Mouse (Mus musculus) kidney, postnatal 14 days (tissue): ENCODE measurements at regions not wholly inside any gene's neighbourhood (a gene's known extent, or its start where the extent isn't known, plus 50 kb on each side); places are given as distances from the start of the nearest gene placed in this dataset.

Source experiments
- DNase-seq: peaks from one replicate; pipeline ENCODE4 v3.0.0; 2022; ENCODE audit warnings: mixed read lengths

DNA sequence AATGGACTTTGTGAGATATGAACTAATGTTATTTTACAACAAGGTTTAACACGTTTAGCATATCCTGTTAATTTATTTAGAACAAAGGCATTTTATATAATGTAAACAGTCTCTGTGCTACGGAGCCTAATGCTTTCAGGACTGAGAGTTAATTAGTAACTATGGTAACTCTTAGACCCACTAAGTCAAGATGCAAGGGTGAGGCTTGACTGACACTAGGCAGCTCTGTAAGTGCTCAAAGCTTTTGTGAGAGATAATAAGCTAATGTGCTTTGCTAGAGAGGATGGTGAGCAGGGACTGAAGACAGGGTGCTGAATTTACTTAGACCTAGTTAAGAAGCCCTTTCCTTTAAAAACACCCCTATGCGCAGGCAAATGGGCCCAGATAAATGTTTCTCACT, 253.8 kb upstream of the Nrsn1 start:
- no peak for DNase-seq

DNA sequence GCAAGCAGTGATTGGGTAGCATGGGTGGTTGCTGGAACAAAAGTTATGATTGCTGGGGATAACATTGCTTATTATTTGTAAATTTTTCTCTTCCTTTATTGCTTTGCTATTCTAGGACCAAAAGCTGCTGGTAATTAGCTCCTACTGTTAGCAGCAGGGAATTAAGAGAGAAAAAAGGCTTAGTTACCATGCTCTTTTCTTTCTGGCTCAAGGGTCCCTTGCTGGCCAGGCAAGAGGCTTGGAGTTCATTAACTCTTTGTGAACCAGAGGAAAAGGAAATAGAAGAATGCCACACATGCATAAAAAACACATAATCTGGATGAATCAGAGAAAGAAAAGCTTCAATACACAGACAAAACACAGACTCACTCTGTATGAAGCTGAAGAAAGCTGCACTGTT, 237.1 kb upstream of the Nrsn1 start:
- no peak for DNase-seq

- no peak for DNase-seq
Observed at GRCm38 (mm10) chr13:25494492-25495034, 224.3 kb upstream of the Nrsn1 start.

DNA sequence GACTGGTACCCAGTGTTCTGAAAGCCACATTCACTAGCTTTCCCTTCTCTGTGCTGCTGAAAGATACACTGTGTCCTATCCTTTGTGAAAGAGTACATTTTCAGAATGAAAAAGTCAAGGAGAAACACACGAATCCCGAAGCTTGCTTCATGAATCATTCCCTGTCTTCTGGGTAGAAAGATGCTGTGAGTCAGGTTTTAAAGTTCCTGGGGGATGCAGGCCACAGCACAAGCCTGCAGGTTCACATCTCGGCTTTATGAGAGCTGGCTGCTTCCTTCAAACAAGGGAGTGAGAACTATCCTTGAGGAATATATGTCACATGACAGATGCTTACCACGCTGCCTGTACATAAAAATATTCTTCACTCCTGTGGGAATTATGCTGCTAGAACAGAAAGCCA, 219.7 kb upstream of the Nrsn1 start:
- no peak for DNase-seq

GRCm38 (mm10) chr13:25483309-25483708, 213.0 kb upstream of the Nrsn1 start:
- no peak for DNase-seq

- DNase-seq: no peak
Observed at GRCm38 (mm10) chr13:25451917-25452316, 181.6 kb upstream of the Nrsn1 start.

- no peak for DNase-seq
Observed at GRCm38 (mm10) chr13:25451357-25451861, 181.1 kb upstream of the Nrsn1 start.

DNA sequence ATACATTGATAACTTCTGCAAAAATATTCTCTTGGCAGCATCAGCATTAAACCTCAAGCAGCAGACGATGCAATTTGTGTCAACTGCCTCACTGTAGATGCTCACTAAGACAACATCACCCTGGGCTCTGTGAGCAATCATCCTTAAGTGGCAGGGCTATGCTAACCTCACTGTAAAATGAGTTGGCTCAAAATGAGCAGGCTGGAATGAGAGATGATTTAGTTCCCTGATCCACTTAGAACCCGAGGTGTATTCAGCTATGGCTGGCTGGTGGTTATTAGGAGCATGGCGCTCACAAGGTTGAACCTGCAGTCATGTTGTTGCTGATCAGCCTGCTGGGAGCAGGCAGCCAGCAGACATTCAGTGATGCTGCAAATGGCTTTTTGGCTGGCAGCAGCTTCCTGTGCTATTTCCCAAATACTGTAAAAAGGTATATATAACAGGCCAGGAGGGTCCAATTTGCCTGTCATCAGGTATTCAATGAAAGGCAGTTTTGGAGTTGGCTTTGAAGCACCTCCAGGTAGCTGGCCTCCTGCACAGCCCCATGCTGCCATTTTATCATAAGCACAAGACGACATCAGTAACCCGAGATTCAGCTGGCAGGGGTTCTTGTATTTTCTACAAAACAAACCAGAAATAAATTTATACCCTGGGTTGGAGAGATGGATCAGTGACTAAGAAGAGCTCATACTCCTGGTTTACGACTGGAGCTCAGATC, 159.6 kb upstream of the Nrsn1 start:
- no peak for DNase-seq

DNA sequence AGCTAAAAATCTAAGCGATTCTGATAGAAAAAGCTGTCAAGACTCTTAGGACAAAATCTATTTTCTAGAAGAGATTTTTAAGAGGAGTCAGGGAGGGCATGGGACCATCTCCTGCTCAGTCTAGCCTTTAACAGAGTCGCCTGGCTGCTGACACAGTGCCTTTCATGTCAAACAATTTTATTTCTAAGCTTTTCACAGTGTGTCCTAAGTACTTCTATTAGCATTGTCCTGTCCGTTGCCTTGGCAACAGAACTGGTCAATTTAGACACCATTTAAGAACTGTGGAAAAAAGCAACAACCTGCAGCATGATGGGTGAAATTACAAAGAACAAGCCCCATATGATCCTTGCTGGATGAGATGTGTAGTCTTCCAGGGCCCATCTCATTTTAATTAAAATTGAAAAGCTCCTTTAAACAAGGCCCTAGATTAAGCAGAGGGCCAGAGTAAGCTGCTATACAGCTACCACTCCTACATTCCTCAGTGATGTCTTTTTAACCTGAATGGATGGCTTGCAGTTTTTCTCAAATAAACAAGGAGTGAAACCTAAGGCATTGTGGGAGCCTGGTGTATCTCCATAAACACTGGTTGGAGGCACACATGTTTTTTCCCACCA, 133.0 kb upstream of the Nrsn1 start:
- DNase-seq: no peak

GRCm38 (mm10) chr13:25402691-25403090, 132.4 kb upstream of the Nrsn1 start:
- DNase-seq: no peak

DNA sequence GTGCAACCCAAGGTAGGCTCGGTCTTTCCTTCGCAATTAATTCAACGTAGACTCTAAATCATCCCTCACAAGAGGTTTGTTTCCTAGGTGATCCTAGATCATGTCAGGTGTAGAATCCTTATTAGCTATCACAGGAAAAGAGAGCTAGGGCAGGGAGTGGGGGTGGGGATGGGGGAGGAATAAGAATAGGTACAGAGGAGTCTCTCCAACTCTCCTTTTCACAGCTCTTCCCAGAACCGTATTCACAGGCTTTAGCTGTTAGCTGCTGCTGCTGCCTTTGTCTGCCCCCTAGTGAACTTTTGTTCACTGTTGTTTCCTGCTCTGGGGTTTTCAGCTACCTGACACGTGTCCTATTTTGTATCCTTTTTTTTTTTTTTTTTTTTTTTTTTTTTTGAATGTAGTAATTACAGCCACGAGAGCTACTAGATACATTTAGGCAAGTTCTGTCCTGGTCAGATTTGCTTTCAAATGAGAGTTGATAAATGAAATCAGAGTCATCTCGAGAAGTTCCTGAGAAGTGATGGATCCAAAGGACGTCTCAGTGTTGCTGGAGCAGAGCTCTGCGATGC, 131.7 kb upstream of the Nrsn1 start:
- DNase-seq: no peak

DNA sequence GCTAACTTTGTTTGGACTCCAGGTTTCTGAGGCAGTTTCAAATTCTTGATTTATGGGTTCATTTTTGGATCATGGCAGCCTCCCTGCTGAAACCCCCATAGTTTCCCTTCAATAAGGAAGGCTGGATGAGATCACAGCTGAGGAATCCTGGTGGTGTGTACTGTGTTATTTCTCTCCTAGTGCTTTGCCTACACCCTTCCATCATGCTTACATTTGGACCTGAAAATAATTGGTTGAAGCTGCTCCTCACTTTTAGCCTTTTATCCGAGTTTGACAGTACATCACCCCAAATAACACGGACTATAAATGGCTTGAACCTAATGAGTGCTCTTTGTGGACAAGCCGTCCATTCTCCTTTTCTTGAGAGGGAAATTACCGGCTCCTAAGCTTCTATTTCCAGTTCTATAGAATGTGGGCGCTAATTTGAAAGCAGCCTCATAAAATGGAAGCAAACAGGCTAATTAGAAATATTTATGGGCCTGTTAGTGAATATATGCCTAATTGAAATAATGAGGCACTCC, 122.5 kb upstream of the Nrsn1 start:
- no peak for DNase-seq

- no peak for DNase-seq
Observed at GRCm38 (mm10) chr13:25362627-25362967, 92.3 kb upstream of the Nrsn1 start.

DNA sequence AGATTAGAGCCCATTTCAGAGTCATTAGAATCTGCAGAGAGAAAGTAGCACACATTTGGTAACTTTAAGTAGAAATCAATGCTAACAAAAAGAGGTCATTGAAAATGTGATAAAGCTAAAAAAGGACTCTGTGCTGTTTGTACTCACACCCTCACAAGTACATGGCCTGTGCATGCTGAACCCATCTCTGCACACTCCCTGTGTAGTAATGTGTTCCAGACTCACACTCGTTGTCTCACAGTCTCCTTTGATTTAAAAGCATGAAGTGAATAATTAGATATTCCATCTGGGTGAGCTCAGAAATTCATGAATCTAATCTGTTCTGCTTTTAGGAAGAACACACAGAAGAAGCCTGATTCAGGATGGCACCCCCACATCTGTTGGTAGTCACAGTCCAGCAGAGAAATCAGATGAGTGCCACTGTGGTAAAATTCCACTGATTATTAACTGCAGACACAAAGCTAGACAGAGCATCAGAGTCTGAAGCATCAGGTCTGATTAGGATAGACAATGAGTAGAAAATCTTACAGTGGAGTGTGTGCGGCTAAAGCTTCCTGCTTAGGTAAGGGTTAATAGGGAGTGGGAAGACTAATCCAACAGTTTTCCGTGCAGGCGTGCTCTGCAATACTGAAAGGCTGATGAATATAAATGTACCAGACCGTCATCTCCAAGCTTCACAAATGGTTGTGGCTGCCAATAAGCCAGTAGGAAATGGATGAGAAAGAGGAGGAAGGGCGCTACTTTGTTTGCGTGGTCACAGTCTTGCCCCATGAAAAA, 91.7 kb upstream of the Nrsn1 start:
- DNase-seq: no peak

- no peak for DNase-seq
Observed at GRCm38 (mm10) chr13:25347558-25347957, 77.3 kb upstream of the Nrsn1 start.

GRCm38 (mm10) chr13:25343309-25343708, 73.0 kb upstream of the Nrsn1 start:
- DNase-seq: no peak

- no peak for DNase-seq
Observed at GRCm38 (mm10) chr13:25341826-25342225, 71.5 kb upstream of the Nrsn1 start.

DNA sequence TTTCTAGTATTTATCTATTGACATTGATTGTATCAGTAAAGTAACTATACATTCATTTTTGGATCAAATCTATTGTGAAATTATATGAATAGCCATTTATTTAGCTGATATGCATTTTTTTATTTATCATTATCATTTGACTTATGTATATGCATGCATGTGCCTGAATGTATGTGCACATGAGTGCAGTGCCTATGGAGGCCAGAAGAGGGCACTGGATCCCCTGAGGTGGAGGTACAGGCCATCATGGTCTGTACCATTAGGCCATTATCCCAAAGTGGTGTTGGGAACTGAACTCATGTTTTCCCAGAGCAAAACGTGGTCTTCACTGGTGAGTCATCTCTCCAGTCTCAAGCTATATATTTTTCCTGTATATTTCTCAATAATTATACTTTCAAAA, 63.5 kb upstream of the Nrsn1 start:
- no peak for DNase-seq
